Mouse (Mus musculus) forebrain, embryonic 15.5 days (tissue): ENCODE data around the gene Vrk1. TPM values are rescaled to one million over a fixed set of nuclear protein-coding genes. Genes with fewer than 3 reads are reported as not detected.

Experiments used
- ATAC-seq: fragments of 200-750 bp; cut with Nextera tagmentation; replicated peaks from 2 replicates; pipeline ENCODE4 v1.8.0; 2017; ENCODE audit warnings: mild to moderate bottlenecking, moderate TSS enrichment, moderate library complexity
- H3K27ac ChIP-seq: fragments of 300-500 bp; sonication (generic); replicated peaks from 2 replicates; pipeline ENCODE4 v1.5.1; 2015; ENCODE audit warnings: mild to moderate bottlenecking, inconsistent platforms
- H3K27me3 ChIP-seq: fragments of 300-500 bp; sonication (generic); 2 replicates; pipeline ENCODE4 v1.6.1; 2015; ENCODE audit warnings: inconsistent platforms
- H3K36me3 ChIP-seq: fragments of 300-500 bp; sonication (generic); 2 replicates; pipeline ENCODE4 v1.6.1; 2015; ENCODE audit warnings: mild to moderate bottlenecking, inconsistent platforms
- H3K4me1 ChIP-seq: fragments of 300-500 bp; sonication (generic); 2 replicates; pipeline ENCODE4 v1.6.1; 2015; ENCODE audit warnings: inconsistent platforms
- H3K4me2 ChIP-seq: fragments of 300-500 bp; sonication (generic); replicated peaks from 2 replicates; pipeline ENCODE4 v1.6.1; 2015; ENCODE audit warnings: mild to moderate bottlenecking, inconsistent platforms
- H3K4me3 ChIP-seq: fragments of 300-500 bp; sonication (generic); 2 replicates; pipeline ENCODE4 v1.5.1; 2015; ENCODE audit warnings: mild to moderate bottlenecking, inconsistent platforms
- H3K9ac ChIP-seq: fragments of 300-500 bp; sonication (generic); replicated peaks from 2 replicates; pipeline ENCODE4 v1.6.1; 2015; ENCODE audit warnings: mild to moderate bottlenecking, inconsistent platforms
- H3K9me3 ChIP-seq: fragments of 300-500 bp; sonication (generic); 2 replicates; pipeline ENCODE4 v1.6.1; 2016; ENCODE audit warnings: inconsistent platforms
- WGBS: fragments of 180-500 bp; shearing (Covaris S2); methylation state at CpG from one replicate; pipeline ENCODE4 v1.1.7; 2015; ENCODE audit warnings: mixed read lengths; 5-methylcytosine and 5-hydroxymethylcytosine counted together
- polyA plus RNA-seq: library from polyadenylated mRNA; unstranded; fragments of >200 nt; fragmentation: Nextera tagmentation; extraction: Ambion mirVana; gene quantifications from 2 replicates; pipeline ENCODE4 v1.2.1, GENCODE M21; 2015

Vrk1 gene
- polyA plus RNA-seq = 73.6 and 81.7 TPM in 2 replicates

GRCm38 (mm10) chr12:106010065-106010915 is at the start of gene Vrk1:
Gene Vrk1, plus strand, starts transcription at chr12:106010228.
- Histone ChIP-seq H3K4me1 (peaks cover 30% of the 10 kb centered on the region), H3K27ac (peak within 1 kb of the TSS; percentile 64), H3K9me3 (no peaks in the 10 kb centered on the region; the same call in 1 of the 2 replicates), H3K36me3 (no peaks in the 10 kb centered on the region), H3K4me2 (peak within 1 kb of the TSS; percentile 79), H3K4me3 (peak within 1 kb of the TSS; percentile 90), H3K9ac (peak within 1 kb of the TSS; percentile 72), H3K27me3 (no peaks in the 10 kb centered on the region)
- WGBS = under 1% methylated on average over 72 of the region's 72 CpGs
- peak; percentile 100 for ATAC-seq

- WGBS = 1% methylated on average over 19 of the region's 19 CpGs
- H3K4me2 ChIP-seq = peak overlapping the region; percentile 33
- no peaks in the 10 kb centered on the region for H3K9me3 ChIP-seq
- H3K9ac ChIP-seq = peak overlapping the region; percentile 36
- peaks cover 70% of the 10 kb centered on the region for H3K4me1 ChIP-seq
- H3K4me3 ChIP-seq = no peak overlapping the region
- peak; percentile 39; the same call in 1 of the 2 replicates for ATAC-seq
- H3K27me3 ChIP-seq = no peaks in the 10 kb centered on the region
- peak overlapping the region; percentile 97 for H3K27ac ChIP-seq
- no peaks in the 10 kb centered on the region for H3K36me3 ChIP-seq
Observed at GRCm38 (mm10) chr12:105960592-105961330, 49.3 kb upstream of the Vrk1 start.

GRCm38 (mm10) chr12:105961667-105962066 is 48.4 kb upstream of the Vrk1 start:
- 6% methylated on average over 12 of the region's 12 CpGs for WGBS
- Histone ChIP-seq H3K9ac (peak overlapping the region; percentile 23; the same call in 1 of the 2 replicates), H3K36me3 (no peaks in the 10 kb centered on the region), H3K27me3 (no peaks in the 10 kb centered on the region), H3K9me3 (no peaks in the 10 kb centered on the region), H3K27ac (peak overlapping the region; percentile 97), H3K4me1 (peaks cover 61% of the 10 kb centered on the region), H3K4me2 (peak overlapping the region; percentile 90), H3K4me3 (peak overlapping the region; percentile 46; the same call in 1 of the 2 replicates)
- ATAC-seq = no peak

GRCm38 (mm10) chr12:105962103-105963011 is 47.7 kb upstream of the Vrk1 start:
- Histone ChIP-seq H3K27ac (peak overlapping the region; percentile 97), H3K4me1 (peaks cover 65% of the 10 kb centered on the region), H3K4me3 (peak overlapping the region; percentile 46), H3K9me3 (no peaks in the 10 kb centered on the region), H3K9ac (peak overlapping the region; percentile 62), H3K4me2 (peak overlapping the region; percentile 90), H3K36me3 (no peaks in the 10 kb centered on the region), H3K27me3 (no peaks in the 10 kb centered on the region)
- ATAC-seq = peak; percentile 95
- under 1% methylated on average over 37 of the region's 37 CpGs for WGBS

GRCm38 (mm10) chr12:105963012-105963572 is 46.9 kb upstream of the Vrk1 start:
- H3K9ac ChIP-seq = peak overlapping the region; percentile 62
- peak overlapping the region; percentile 97 for H3K27ac ChIP-seq
- no peaks in the 10 kb centered on the region for H3K27me3 ChIP-seq
- peak overlapping the region; percentile 90 for H3K4me2 ChIP-seq
- H3K36me3 ChIP-seq = no peaks in the 10 kb centered on the region
- peaks cover 65% of the 10 kb centered on the region for H3K4me1 ChIP-seq
- 5% methylated on average over 30 of the region's 30 CpGs for WGBS
- ATAC-seq = no peak; the same call in 1 of the 2 replicates
- H3K9me3 ChIP-seq = no peaks in the 10 kb centered on the region
- peak overlapping the region; percentile 46 for H3K4me3 ChIP-seq

- 33% methylated on average over 19 of the region's 19 CpGs for WGBS
- no peaks in the 10 kb centered on the region for H3K9me3 ChIP-seq
- H3K27ac ChIP-seq = peak overlapping the region; percentile 46; the same call in 1 of the 2 replicates
- peaks cover 40% of the 10 kb centered on the region for H3K4me1 ChIP-seq
- H3K9ac ChIP-seq = no peak overlapping the region
- no peak overlapping the region for H3K4me3 ChIP-seq
- H3K27me3 ChIP-seq = no peaks in the 10 kb centered on the region
- ATAC-seq = no peak
- no peak overlapping the region for H3K4me2 ChIP-seq
- H3K36me3 ChIP-seq = no peaks in the 10 kb centered on the region
Observed at GRCm38 (mm10) chr12:105966887-105967637, 43.0 kb upstream of the Vrk1 start.

- H3K27me3 ChIP-seq = no peaks in the 10 kb centered on the region
- WGBS = 12% methylated on average over 18 of the region's 18 CpGs
- peak overlapping the region; percentile 15 for H3K4me2 ChIP-seq
- H3K9ac ChIP-seq = no peak overlapping the region
- peaks cover 32% of the 10 kb centered on the region for H3K4me1 ChIP-seq
- H3K9me3 ChIP-seq = no peaks in the 10 kb centered on the region
- no peak overlapping the region for H3K4me3 ChIP-seq
- H3K27ac ChIP-seq = 0 out of 2 replicates have a peak overlapping the region, but pooled peaks have one; percentile 6
- H3K36me3 ChIP-seq = no peaks in the 10 kb centered on the region
- no peak for ATAC-seq
Observed at GRCm38 (mm10) chr12:105967806-105968205, 42.2 kb upstream of the Vrk1 start.

- no peaks in the 10 kb centered on the region for H3K36me3 ChIP-seq
- no peak overlapping the region for H3K4me2 ChIP-seq
- no peaks in the 10 kb centered on the region for H3K27me3 ChIP-seq
- H3K4me1 ChIP-seq = peaks cover 36% of the 10 kb centered on the region
- ATAC-seq = no peak
- no peak overlapping the region for H3K27ac ChIP-seq
- no peak overlapping the region for H3K9ac ChIP-seq
- H3K4me3 ChIP-seq = no peak overlapping the region
- WGBS = 67% methylated on average over 7 of the region's 7 CpGs
- H3K9me3 ChIP-seq = no peaks in the 10 kb centered on the region
Observed at GRCm38 (mm10) chr12:105971182-105971581, 38.8 kb upstream of the Vrk1 start.

- no peak for ATAC-seq
- H3K27ac ChIP-seq = no peak overlapping the region
- H3K9me3 ChIP-seq = no peaks in the 10 kb centered on the region
- peaks cover 28% of the 10 kb centered on the region for H3K4me1 ChIP-seq
- no peak overlapping the region for H3K4me3 ChIP-seq
- no peak overlapping the region for H3K4me2 ChIP-seq
- WGBS = 86% methylated on average over 8 of the region's 8 CpGs
- no peaks in the 10 kb centered on the region for H3K36me3 ChIP-seq
- H3K27me3 ChIP-seq = no peaks in the 10 kb centered on the region
- H3K9ac ChIP-seq = no peak overlapping the region
Observed at GRCm38 (mm10) chr12:105972673-105973072, 37.4 kb upstream of the Vrk1 start.

GRCm38 (mm10) chr12:105973691-105974090 is 36.3 kb upstream of the Vrk1 start:
- Histone ChIP-seq H3K4me1 (peaks cover 22% of the 10 kb centered on the region), H3K4me2 (no peak overlapping the region), H3K27me3 (no peaks in the 10 kb centered on the region), H3K36me3 (no peaks in the 10 kb centered on the region), H3K27ac (peak overlapping the region; percentile 46), H3K9ac (no peak overlapping the region), H3K9me3 (no peaks in the 10 kb centered on the region), H3K4me3 (no peak overlapping the region)
- peak; percentile 59 for ATAC-seq
- 8% methylated on average over 9 of the region's 9 CpGs for WGBS
